Mouse (Mus musculus) frontal cortex, postnatal 10 days (tissue): ENCODE results near the gene Ripk3.
A peak's percentile ranks its signal among the peaks of the same experiment; 100 is the strongest.

Experiments
- DNase-seq, 2 experiments: peaks; one replicate each; pipeline ENCODE4 v3.0.0; 2022; ENCODE audit warnings: low spot score in 2 of 2, mixed read lengths in 1 of 2

The Ripk3 gene

DNA sequence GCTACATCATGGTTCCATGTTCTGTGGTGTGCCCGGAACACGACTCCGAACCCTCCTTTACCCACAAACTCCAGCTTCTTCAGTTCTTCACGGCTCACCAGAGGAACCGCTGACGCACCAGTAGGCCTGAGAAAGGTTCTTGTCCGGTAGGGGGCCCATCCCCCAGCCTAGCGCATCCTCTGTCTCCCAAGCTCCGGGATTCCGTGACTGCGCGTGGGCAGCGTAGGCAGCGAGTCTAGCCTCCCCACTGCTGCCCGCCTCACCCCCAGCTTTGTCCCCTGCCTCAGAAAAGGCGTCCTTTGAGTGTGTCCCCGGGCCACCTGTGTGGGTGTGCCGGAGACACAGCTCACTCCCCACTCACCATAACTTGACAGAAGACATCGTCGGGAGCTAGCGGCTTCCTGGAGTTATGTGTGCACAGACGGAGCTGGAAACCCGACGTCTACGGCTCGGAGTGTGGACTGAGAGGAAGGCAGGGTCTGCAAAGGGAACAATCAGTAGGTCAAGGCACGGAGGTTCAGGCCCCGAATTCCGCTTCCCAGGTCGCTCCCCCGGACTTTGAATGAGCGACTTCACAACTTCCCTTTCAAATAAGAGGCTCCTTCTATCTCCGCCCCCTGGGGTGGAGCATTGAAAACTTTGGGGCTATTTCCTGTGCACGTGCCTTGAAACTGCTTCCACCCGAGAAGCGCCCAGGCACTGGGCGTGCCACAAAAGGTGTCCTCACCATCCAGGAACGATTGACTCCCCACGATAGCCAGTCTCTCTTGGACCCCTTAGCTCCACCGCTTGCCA, at the start of gene Ripk3:
Gene Ripk3 (minus strand): TSS at position 610 of the 795 bp plus-strand sequence.
- peak in 1 of 2 experiments; percentile 5 for DNase-seq

DNA sequence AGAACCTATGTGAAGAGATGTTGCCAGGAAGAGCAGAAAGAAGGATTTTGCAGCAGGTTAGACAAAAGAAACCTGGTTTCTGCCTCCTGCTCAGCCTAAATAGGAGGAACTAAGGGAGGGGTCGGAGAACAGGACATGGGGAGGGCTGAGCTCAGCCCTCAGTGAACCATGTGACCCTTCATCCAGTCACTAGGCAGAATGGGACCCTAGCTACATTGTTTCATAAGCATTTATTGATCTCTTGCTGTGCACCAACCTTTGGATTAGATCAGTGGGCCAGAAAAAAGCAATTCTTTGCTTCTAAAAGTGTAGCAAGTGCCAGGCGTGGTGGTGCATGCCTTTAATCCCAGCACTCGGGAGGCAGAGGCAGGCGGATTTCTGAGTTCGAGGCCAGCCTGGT, 49.6 kb upstream of the Ripk3 start:
- no peak for DNase-seq

DNA sequence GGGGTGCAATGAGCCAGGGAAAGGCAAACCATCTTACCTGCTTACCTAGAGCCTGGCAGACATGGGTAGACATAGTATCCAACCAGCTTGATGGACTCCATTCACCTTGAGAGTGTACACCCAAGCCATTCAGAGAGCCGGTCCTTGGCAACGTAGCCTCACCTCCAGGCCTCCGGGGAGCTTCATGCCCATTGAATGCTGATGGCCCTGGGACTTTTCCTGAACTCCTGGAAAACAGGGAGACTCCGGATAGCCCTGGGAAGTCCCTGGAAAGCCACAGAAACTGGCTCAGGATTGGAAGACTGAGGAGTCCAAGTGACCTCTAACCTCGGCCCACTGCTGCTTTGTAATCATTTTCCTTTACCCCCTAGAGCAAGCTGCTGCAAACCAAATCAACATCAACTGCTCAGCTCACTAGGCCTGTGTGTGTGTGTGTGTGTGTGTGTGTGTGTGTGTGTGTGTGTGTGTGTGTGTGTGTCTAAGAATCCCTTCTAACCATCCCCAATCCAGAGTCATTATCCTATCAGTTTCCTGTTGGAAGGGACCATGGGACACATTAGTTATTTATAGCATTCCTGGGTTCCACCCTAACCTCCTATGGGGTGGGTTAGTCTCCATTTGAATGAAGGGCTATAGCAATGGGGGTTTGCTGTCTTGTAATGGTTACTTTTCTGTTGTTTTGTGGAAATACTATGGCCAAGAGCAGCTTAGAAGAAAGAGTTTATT, 46.3 kb upstream of the Ripk3 start:
- DNase-seq, result no peak

DNA sequence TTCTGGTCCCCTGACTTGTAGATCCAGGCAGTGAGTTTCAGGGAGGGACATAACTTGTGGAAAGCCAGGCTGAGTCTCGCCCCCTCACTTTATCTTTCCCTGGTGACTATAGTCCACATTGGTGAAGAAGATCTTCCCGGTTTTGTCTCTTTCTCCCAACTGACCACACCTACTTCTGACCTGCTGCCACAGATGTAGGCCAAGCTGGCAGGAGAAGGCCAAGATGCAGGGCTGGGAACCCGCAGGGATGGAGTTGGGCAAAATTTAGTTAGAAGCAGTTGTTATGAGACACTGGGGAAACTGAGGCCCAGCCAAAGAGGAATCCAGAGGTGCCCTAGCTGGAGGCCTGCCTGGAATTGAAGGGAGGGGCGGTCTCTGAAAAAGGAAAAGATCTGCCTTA, 44.5 kb upstream of the Ripk3 start:
- no peak for DNase-seq

DNA sequence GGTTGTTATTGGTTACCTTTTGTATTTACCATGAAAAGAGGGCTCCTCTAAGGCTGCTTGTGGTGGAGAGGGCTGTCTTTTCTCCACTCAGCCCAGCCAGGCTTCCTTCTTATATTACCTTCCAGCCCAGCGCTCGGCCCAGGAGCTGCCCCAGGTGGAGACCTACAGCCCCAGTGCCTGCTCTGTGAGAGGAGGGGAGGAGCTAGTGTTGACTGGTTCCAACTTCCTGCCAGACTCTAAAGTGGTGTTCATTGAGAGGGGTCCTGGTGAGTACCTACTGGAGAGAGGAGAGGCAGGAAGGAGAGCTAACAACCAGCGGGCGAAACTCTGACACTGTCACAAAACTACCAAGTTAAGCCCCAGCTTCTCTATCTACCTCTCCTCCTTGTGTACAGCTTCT, 41.7 kb upstream of the Ripk3 start:
- DNase-seq, result no peak

DNA sequence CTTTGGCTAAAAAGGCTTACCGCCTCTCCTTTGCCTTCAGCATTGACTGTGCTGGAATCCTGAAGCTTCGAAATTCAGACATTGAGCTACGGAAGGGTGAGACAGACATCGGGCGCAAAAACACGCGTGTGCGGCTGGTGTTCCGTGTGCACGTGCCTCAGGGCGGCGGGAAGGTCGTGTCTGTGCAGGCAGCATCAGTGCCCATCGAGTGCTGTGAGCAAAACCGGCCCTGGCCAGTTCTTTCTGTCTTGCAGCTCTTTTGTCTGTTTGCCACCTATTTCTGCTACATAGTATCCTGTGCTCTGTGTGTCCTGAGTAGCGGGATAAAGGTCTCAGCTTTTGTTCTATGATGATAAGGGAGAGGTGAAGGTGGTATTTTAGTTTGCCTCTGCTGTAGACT, 41.2 kb upstream of the Ripk3 start:
- DNase-seq, result no peak

DNA sequence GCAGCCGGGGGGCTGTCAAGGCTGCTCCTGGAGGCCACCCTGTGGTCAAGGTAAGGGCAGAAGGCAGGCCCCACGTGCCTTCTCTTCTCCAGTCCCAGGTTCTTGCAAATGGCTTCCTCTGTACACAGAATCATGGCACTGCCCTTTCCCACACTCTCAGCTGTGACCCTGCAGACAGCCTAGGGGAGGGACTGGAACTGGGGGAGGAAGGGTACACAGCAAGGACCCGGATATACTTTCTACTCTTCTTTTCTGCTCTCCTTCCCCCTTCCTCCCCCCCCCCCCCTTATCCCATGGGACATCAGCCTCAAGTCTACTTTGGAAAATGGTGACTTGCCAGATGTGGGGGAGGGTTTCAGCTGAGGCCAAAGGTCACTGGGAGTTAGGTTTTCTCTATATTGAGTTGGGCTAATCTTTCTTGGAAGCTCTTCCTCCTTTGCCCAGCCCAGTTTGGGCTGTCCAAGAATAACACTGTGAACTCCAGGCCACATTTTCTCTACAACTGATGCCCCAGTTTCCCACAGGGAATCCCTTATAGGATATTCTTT, 40.1 kb upstream of the Ripk3 start:
- no peak for DNase-seq

DNA sequence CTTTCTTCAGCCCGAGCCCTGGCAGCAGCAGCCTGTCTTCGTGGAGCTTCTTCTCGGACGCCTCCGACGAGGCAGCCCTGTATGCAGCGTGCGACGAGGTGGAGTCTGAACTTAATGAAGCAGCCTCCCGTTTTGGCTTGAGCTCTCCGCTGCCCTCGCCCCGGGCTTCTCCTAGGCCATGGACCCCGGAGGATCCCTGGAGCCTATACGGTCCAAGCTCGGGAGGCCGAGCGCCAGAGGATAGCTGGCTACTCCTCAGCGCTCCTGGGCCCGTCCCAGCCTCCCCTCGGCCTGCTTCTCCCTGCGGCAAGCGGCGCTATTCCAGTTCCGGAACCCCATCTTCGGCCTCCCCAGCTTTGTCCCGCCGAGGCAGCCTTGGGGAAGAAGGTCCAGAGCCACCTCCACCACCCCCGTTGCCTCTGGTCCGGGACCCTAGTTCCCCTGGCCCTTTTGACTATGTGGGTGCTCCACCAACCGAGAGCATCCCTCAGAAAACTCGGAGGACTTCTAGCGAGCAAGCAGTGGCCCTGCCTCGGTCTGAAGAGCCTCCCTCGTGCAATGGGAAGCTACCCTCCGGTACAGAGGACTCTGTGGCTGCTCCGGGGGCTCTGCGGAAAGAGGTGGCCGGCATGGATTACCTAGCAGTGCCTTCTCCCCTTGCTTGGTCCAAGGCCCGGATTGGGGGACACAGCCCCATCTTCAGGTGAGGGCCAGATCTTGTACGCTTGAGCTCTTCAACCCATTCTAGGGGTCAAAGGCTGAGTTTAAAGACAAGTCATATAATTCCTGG, 38.1 kb upstream of the Ripk3 start:
- no peak for DNase-seq

DNA sequence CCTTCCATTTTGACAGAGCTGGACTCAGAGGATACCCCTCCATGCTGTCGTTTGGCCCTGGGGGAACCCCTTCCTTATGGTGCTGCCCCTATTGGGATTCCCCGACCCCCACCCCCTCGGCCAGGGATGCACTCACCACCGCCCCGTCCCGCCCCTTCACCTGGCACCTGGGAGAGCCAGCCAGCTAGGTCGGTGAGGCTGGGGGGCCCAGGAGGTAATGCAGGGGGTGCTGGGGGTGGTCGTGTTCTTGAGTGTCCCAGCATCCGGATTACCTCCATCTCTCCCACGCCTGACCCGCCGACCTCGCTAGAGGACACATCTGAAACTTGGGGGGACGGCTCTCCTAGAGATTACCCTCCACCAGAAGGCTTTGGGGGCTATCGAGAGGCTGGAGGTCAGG, 37.5 kb upstream of the Ripk3 start:
- peak in 1 of 2 experiments; percentile 2 for DNase-seq

DNA sequence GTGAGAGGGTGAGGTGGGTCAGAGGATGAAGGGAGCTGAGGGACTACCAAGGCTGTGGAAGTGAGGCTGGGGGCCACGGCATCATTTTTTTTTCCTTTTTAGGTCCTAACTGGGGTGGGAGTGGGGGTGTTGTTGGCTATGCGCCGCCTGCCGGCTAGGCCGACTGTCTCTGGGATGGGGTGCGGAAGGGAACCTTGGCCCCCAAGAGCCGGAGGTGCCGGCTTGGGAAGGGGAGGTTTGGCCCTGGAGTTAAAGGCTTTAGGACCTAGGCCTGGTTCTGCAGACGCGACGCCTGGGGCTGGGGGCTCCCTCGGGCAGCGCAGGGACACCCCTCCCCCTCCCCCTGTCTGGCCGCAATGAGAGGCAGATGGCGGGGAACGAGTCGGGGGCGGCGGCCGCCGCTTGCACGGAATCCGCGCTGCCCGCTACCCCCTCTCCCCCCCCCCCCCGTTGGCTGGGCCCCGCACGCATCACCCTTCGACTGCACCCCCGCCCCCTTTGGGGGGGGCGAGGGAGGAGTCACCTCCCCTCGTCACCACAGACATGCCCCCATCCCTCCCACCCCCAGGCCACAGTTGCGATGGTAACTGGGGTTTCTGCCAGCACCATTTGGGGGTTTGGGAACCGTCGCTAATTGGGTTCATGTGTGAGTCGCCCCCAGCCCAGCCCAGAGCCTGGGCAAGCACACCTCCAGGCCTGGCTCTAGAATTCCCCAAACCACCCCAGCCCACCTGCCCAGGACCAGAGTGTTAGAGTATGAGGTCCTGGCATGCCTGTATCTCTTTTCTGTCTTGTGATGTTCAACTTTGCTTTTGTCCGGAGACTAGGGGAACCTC, 36.8 kb upstream of the Ripk3 start:
- DNase-seq, result peak in 1 of 2 experiments; percentile 11

DNA sequence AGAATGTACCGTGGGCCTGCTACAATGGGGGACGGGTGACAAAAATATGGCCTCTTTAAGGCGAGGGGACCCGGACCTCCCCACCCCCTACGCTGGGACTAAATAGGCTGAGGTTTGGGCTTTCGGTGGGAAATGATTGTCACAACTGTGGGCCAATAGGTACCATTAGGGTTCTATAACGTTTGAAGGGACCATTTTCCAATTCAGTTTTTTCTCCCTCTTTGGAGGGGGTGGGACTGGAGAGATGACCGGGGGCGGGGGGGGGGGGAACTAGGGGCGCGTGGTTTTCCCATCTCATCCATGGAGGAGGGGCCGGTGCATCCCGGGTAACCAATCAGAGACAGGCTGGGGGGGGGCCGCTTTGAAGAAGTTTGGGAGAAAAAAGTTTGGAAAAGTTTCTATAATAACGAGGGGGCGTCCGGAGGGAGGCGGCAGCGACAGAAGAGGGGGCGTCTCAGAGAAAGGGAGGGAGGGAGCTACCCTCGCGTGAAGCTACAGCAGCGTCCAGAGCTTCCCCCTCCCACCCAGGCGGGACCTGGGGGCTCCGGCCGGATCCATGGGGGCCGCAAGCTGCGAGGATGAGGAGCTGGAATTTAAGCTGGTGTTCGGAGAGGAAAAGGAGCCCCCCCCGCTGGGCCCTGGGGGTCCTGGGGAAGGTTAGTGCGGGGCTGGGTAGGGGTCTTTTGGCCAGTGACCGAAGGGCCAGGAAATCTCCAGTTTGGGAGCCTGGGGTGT, 36.0 kb upstream of the Ripk3 start:
- DNase-seq, result peak in 1 of 2 experiments; percentile 16

DNA sequence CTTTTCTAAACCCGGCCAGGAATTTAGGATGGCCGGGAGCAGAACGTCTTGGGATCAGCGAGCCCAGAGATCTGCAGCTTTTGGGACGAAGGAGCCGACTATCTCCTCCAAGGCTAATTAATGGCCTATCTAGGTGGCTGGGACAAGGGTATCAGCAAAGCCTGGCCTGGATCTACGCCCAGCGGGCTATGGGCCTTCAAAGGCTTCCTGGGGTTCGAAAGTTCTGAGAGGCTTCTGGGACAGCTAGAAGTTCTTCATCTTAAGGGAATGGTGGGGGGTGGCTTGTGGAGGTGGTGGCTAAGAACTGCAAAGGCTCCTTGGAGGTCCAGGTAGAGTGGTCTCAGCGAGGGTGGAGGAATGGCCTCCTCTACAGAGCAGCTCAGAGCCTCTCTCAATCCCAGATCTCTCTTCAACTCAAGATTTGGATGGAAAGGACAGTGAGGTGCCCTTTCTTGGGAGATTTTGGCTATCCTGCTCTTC, 35.4 kb upstream of the Ripk3 start:
- peak; percentile 3 to 9 for DNase-seq

DNA sequence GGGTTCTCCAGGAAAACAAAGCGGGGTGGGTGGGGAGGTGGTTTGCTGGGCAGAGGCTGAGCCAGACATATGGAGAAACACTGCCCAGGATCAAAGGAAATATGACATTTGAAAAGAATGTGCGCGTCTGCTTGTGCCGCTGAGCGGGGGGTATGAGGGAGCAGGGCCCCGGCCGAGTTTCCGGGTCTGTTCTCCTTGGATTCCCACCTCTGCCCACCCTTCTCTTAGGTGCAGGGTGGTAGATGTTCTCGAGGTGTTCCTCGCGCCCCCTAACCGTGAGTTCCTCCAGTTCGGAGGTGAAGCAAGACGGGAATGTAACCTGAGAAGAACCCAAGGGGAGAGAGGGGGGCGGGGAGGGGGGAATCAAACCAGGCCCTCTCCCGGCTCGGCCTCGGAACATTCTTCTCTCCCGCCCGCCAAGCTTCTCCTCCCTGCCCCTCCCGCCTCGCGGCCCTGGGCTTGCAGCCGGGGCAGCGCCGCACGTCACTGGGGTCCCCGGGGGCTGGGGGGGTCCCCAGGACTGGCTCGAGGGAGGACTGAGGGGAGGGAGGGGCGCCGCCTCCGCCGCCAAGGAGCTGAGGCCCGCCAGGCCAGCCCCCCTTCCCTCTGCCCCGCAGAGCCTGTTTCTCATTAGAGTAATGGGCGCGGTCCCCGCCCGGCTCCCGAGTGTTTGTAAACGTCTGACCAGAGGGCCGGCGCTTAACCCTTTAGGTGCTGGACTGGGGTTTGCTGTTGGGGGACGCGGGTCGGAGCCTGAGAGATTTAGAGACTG, 34.5 kb upstream of the Ripk3 start, which contains the start of gene Nfatc4:
Gene Nfatc4 (plus strand): TSS at position 154 of the 772 bp plus-strand sequence.
- DNase-seq, result peak; percentile 48 to 63

DNA sequence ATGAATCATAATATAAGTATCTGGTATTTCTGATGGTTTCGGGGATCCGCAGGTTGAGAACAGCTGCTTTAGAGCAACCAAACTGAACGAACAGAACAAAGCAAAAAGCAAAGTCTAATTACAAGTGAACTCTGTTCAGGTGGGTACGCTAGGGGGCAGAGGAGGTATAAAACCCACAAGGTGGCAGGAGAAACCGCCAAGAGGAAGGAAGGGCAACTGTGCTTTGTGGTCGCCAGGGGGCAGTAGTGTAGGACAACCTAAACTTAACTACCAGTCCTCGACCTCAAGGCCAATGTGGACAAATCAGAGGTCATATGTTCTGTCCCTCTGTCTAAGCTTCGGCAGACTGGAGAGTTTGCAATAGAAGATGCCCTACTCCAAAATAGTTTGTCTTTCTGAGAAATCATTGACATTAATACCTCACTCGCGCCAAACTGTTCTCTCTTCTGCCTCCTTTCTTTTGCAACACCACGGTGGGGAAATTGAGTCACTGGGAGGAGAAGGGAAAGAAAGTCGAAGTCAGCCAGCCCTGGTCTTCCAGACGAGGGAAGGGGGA, 33.8 kb upstream of the Ripk3 start:
- DNase-seq, result peak in 1 of 2 experiments; percentile 46

DNA sequence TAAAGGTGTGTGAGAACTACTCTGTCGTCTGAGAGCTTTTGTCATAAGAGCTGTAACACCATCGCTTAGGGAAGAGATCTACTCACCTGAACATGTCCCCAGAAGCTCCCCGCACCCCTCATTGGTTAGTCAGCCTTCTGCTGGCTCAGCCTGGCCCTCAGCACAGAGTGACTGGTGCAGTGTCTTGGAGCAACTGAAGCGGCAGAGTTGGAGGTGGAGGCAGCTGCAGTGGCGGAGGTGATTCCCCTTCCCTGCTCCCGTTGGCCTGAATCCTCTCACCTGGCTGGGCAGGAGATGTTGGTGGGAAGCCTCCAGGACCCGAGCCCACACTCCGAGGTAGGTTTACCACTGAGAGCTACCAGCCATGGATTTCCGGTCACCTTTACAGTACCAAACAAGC, 31.9 kb upstream of the Ripk3 start:
- DNase-seq, result peak in 1 of 2 experiments; percentile 0

DNA sequence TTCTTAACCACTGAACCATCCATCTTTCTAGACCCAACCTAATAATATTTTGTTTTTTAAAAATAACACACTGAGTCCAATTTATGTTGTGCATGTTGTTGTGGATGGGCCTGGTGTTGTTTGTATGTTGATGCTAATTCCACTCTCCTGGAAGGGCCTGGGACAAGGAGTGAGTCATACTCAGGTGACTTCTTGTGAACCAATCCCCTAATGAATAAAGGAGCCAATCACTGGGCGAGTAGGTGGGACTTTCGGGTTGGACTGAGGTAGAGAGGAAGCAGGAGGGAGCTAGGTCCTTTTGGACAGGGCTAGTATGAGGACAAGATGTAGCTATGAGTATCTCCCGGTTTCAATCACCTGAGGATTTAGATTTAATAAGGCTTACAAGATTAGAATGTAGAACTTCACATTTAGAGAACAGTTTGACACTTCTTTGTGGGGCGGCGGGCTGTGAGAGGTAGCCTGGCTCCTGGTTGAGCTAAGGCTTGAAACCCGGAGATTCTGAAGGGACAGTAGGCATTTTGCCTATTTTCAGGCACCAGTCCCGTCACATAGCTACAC, 31.3 kb upstream of the Ripk3 start:
- peak in 1 of 2 experiments; percentile 0 for DNase-seq

DNA sequence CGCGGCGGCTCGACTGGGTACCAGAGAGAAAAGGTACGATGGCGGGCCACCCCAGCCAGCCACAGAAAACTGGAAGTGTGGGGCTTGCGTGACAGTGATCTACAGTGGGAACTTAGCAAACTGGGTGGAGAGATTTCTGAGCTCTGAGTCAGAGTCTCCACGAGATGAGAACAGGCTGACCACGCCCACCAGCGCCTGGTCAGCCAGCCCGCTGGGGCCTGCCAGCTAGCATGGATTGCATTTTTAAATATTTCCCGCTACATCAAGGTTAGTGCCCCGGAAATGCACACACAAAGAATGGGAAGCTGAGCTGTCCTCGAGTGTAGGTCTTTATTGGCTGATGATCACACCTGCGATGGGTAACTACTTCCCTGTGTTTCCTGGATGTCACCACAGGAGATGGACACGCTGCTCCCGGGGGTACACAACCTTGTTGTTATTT, 26.7 kb upstream of the Ripk3 start:
- no peak for DNase-seq

DNA sequence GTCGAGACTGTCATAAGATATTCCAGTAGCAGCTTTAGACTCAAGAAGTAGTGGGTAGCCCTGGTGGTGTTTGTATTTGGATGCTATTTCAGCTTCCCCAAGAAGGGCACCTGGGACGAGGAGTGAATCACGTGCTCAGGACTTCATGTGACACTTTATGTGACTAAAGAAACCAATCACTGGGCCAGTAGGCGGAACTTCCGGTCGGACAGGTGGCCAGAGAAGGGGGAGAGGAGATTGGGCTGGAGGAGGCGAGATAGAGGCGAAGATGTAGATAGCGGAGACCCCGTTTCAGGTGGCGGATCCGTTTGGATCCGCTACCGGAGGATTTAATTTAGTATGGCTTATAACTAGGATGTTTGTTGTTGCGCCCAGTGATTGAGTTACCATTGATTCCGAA, 26.2 kb upstream of the Ripk3 start:
- peak; percentile 30 to 48 for DNase-seq
